Mouse (Mus musculus) neural tube, embryonic 13.5 days (tissue): Measurements from ENCODE around the gene Dab2ip. TPM values are rescaled to one million over a fixed set of nuclear protein-coding genes. Genes with fewer than 3 reads are reported as not detected.

ENCODE experiments used
- ATAC-seq: fragments of 200-750 bp; cut with Nextera tagmentation; 2 replicates; pipeline ENCODE4 v1.8.0; 2017; ENCODE audit warnings: low read depth, mild to moderate bottlenecking, moderate TSS enrichment, moderate library complexity
- H3K27ac ChIP-seq: fragments of 300-500 bp; sonication (generic); replicated peaks from 2 replicates; pipeline ENCODE4 v1.5.1; 2015; ENCODE audit warnings: moderate library complexity, mild to moderate bottlenecking, inconsistent platforms
- H3K27me3 ChIP-seq: fragments of 300-500 bp; sonication (generic); 2 replicates; pipeline ENCODE4 v1.6.1; 2015; ENCODE audit warnings: mild to moderate bottlenecking, inconsistent platforms
- H3K36me3 ChIP-seq: fragments of 300-500 bp; sonication (generic); 2 replicates; pipeline ENCODE4 v1.6.1; 2015; ENCODE audit warnings: mild to moderate bottlenecking, inconsistent platforms
- H3K4me1 ChIP-seq: fragments of 300-500 bp; sonication (generic); replicated peaks from 2 replicates; pipeline ENCODE4 v1.6.1; 2015; ENCODE audit warnings: inconsistent platforms
- H3K4me2 ChIP-seq: fragments of 300-500 bp; sonication (generic); 2 replicates; pipeline ENCODE4 v1.6.1; 2015; ENCODE audit warnings: inconsistent platforms, mild to moderate bottlenecking, moderate library complexity
- H3K4me3 ChIP-seq: fragments of 300-500 bp; sonication (generic); 2 replicates; pipeline ENCODE4 v1.5.1; 2015; ENCODE audit warnings: mild to moderate bottlenecking, inconsistent platforms
- H3K9ac ChIP-seq: fragments of 300-500 bp; sonication (generic); 2 replicates; pipeline ENCODE4 v1.6.1; 2015; ENCODE audit warnings: moderate library complexity, mild to moderate bottlenecking, inconsistent platforms
- H3K9me3 ChIP-seq: fragments of 300-500 bp; sonication (generic); 2 replicates; pipeline ENCODE4 v1.6.1; 2016; ENCODE audit warnings: inconsistent platforms
- WGBS: fragments of 180-500 bp; shearing (Covaris S2); methylation state at CpG from one replicate; pipeline ENCODE4 v1.1.7; 2015; 5-methylcytosine and 5-hydroxymethylcytosine counted together
- polyA plus RNA-seq: library from polyadenylated mRNA; unstranded; fragments of >200 nt; fragmentation: Nextera tagmentation; extraction: Ambion mirVana; gene quantifications from 2 replicates; pipeline ENCODE4 v1.2.1, GENCODE M21; 2015

Dab2ip gene
- polyA plus RNA-seq, 1 experiment from 2014 or later: 67.4 TPM

- Histone ChIP-seq H3K36me3 (no peaks in the 10 kb centered on the region), H3K4me3 (no peak overlapping the region), H3K27ac (peak overlapping the region; percentile 67; the same call in 1 of the 2 replicates), H3K27me3 (no peaks in the 10 kb centered on the region), H3K9me3 (no peaks in the 10 kb centered on the region), H3K4me1 (peaks cover 94% of the 10 kb centered on the region), H3K9ac (0 out of 2 replicates have a peak overlapping the region, but pooled peaks have one; percentile 31), H3K4me2 (no peak overlapping the region)
- no peak for ATAC-seq
- WGBS: 70% methylated on average over 7 of the region's 7 CpGs
Measured at GRCm38 (mm10) chr2:35696193-35696541, 138.1 kb downstream of the Dab2ip start.

GRCm38 (mm10) chr2:35696542-35697391 lies 138.7 kb downstream of the Dab2ip start:
- peak overlapping the region; percentile 35 for H3K4me2 ChIP-seq
- peak overlapping the region; percentile 45; the same call in 1 of the 2 replicates for H3K9ac ChIP-seq
- no peaks in the 10 kb centered on the region for H3K9me3 ChIP-seq
- peak overlapping the region; percentile 67 for H3K27ac ChIP-seq
- peaks cover 92% of the 10 kb centered on the region for H3K4me1 ChIP-seq
- peak; percentile 47; the same call in 1 of the 2 replicates for ATAC-seq
- 47% methylated on average over 3 of the region's 3 CpGs for WGBS
- no peaks in the 10 kb centered on the region for H3K27me3 ChIP-seq
- H3K4me3 ChIP-seq: no peak overlapping the region
- no peaks in the 10 kb centered on the region for H3K36me3 ChIP-seq

GRCm38 (mm10) chr2:35697768-35698167 lies 139.7 kb downstream of the Dab2ip start:
- WGBS: 87% methylated on average over 3 of the region's 3 CpGs
- H3K4me1 ChIP-seq: peaks cover 92% of the 10 kb centered on the region
- H3K27ac ChIP-seq: no peak overlapping the region
- H3K9me3 ChIP-seq: no peaks in the 10 kb centered on the region
- no peaks in the 10 kb centered on the region for H3K36me3 ChIP-seq
- H3K9ac ChIP-seq: no peak overlapping the region
- no peak overlapping the region for H3K4me2 ChIP-seq
- H3K27me3 ChIP-seq: no peaks in the 10 kb centered on the region
- no peak overlapping the region for H3K4me3 ChIP-seq
- no peak for ATAC-seq

- Histone ChIP-seq H3K36me3 (no peaks in the 10 kb centered on the region), H3K4me2 (no peak overlapping the region), H3K27ac (no peak overlapping the region), H3K9ac (no peak overlapping the region), H3K9me3 (no peaks in the 10 kb centered on the region), H3K4me3 (no peak overlapping the region), H3K27me3 (no peaks in the 10 kb centered on the region), H3K4me1 (peaks cover 76% of the 10 kb centered on the region)
- ATAC-seq: no peak
- 83% methylated on average over 2 of the region's 2 CpGs for WGBS
Measured at GRCm38 (mm10) chr2:35700966-35701365, 142.9 kb downstream of the Dab2ip start.

GRCm38 (mm10) chr2:35702001-35702400 lies 143.9 kb downstream of the Dab2ip start:
- Histone ChIP-seq H3K4me2 (no peak overlapping the region), H3K4me3 (no peak overlapping the region), H3K9me3 (no peaks in the 10 kb centered on the region), H3K4me1 (peaks cover 71% of the 10 kb centered on the region), H3K27me3 (no peaks in the 10 kb centered on the region), H3K36me3 (no peaks in the 10 kb centered on the region), H3K27ac (peak overlapping the region; percentile 82), H3K9ac (no peak overlapping the region)
- no peak for ATAC-seq
- 91% methylated on average over 7 of the region's 7 CpGs for WGBS

GRCm38 (mm10) chr2:35702608-35703007 lies 144.5 kb downstream of the Dab2ip start:
- WGBS: 41% methylated on average over 6 of the region's 6 CpGs
- no peak overlapping the region for H3K4me2 ChIP-seq
- peaks cover 71% of the 10 kb centered on the region for H3K4me1 ChIP-seq
- no peak overlapping the region for H3K9ac ChIP-seq
- ATAC-seq: peak; percentile 40; the same call in 1 of the 2 replicates
- no peak overlapping the region for H3K4me3 ChIP-seq
- H3K27ac ChIP-seq: peak overlapping the region; percentile 82
- H3K36me3 ChIP-seq: peaks cover 3% of the 10 kb centered on the region; the same call in 1 of the 2 replicates
- no peaks in the 10 kb centered on the region for H3K9me3 ChIP-seq
- no peaks in the 10 kb centered on the region for H3K27me3 ChIP-seq

- peak; percentile 32; the same call in 1 of the 2 replicates for ATAC-seq
- no peak overlapping the region for H3K9ac ChIP-seq
- no peaks in the 10 kb centered on the region for H3K9me3 ChIP-seq
- peaks cover 66% of the 10 kb centered on the region for H3K4me1 ChIP-seq
- peak overlapping the region; percentile 82 for H3K27ac ChIP-seq
- peaks cover 9% of the 10 kb centered on the region; the same call in 1 of the 2 replicates for H3K36me3 ChIP-seq
- H3K27me3 ChIP-seq: no peaks in the 10 kb centered on the region
- H3K4me2 ChIP-seq: no peak overlapping the region
- 98% methylated on average over 3 of the region's 3 CpGs for WGBS
- no peak overlapping the region for H3K4me3 ChIP-seq
Measured at GRCm38 (mm10) chr2:35703241-35703640, 145.2 kb downstream of the Dab2ip start.

- H3K4me1 ChIP-seq: peaks cover 20% of the 10 kb centered on the region
- H3K27ac ChIP-seq: no peak overlapping the region
- peaks cover 92% of the 10 kb centered on the region for H3K36me3 ChIP-seq
- no peaks in the 10 kb centered on the region for H3K27me3 ChIP-seq
- WGBS: 94% methylated on average over 5 of the region's 5 CpGs
- H3K9me3 ChIP-seq: no peaks in the 10 kb centered on the region
- no peak overlapping the region for H3K9ac ChIP-seq
- ATAC-seq: no peak
- H3K4me3 ChIP-seq: no peak overlapping the region
- H3K4me2 ChIP-seq: no peak overlapping the region
Measured at GRCm38 (mm10) chr2:35712611-35713010, 154.5 kb downstream of the Dab2ip start.

- Histone ChIP-seq H3K4me3 (no peak overlapping the region), H3K27ac (no peak overlapping the region), H3K9me3 (no peaks in the 10 kb centered on the region), H3K4me2 (no peak overlapping the region), H3K36me3 (peaks cover 93% of the 10 kb centered on the region), H3K27me3 (no peaks in the 10 kb centered on the region), H3K4me1 (peaks cover 19% of the 10 kb centered on the region), H3K9ac (no peak overlapping the region)
- WGBS: 82% methylated on average over 7 of the region's 7 CpGs
- no peak for ATAC-seq
Measured at GRCm38 (mm10) chr2:35713460-35713859, 155.4 kb downstream of the Dab2ip start.

- H3K27ac ChIP-seq: no peak overlapping the region; the same call in none of the 2 replicates
- WGBS: 53% methylated on average over 8 of the region's 8 CpGs
Measured at GRCm38 (mm10) chr2:35714742-35715167, 156.7 kb downstream of the Dab2ip start.

GRCm38 (mm10) chr2:35715485-35715884 lies 157.4 kb downstream of the Dab2ip start:
- Histone ChIP-seq H3K27me3 (no peaks in the 10 kb centered on the region), H3K4me1 (peaks cover 19% of the 10 kb centered on the region), H3K27ac (no peak overlapping the region; the same call in 1 of the 2 replicates), H3K4me3 (no peak overlapping the region), H3K36me3 (peaks cover 94% of the 10 kb centered on the region), H3K9ac (no peak overlapping the region), H3K4me2 (no peak overlapping the region), H3K9me3 (no peaks in the 10 kb centered on the region)
- WGBS: 88% methylated on average over 3 of the region's 3 CpGs
- no peak for ATAC-seq

More at GRCm38 (mm10) chr2:35714742-35715167, 156.7 kb downstream of the Dab2ip start:
- peak; percentile 15; the same call in 1 of the 2 replicates for ATAC-seq
- no peak overlapping the region for H3K9ac ChIP-seq
- H3K4me3 ChIP-seq: no peak overlapping the region
- H3K27me3 ChIP-seq: no peaks in the 10 kb centered on the region
- H3K9me3 ChIP-seq: no peaks in the 10 kb centered on the region
- peaks cover 94% of the 10 kb centered on the region for H3K36me3 ChIP-seq
- no peak overlapping the region for H3K4me2 ChIP-seq
- H3K4me1 ChIP-seq: peaks cover 19% of the 10 kb centered on the region

GRCm38 (mm10) chr2:35716175-35716574 lies 158.1 kb downstream of the Dab2ip start:
- H3K4me1 ChIP-seq: peaks cover 19% of the 10 kb centered on the region
- no peaks in the 10 kb centered on the region for H3K27me3 ChIP-seq
- H3K36me3 ChIP-seq: peaks cover 94% of the 10 kb centered on the region
- no peak overlapping the region for H3K27ac ChIP-seq
- WGBS: 79% methylated on average over 1 of the region's 1 CpGs
- no peak overlapping the region for H3K4me2 ChIP-seq
- no peak overlapping the region for H3K4me3 ChIP-seq
- no peak overlapping the region for H3K9ac ChIP-seq
- ATAC-seq: no peak
- no peaks in the 10 kb centered on the region for H3K9me3 ChIP-seq
